Mouse (Mus musculus) thymus, postnatal 10 days (tissue): Measurements from ENCODE around the gene F5.

Experiments used
- DNase-seq, 2 experiments: peaks; one replicate each; pipeline ENCODE4 v3.0.0; 2021; ENCODE audit warnings: low spot score in 2 of 2

F5 gene

DNA sequence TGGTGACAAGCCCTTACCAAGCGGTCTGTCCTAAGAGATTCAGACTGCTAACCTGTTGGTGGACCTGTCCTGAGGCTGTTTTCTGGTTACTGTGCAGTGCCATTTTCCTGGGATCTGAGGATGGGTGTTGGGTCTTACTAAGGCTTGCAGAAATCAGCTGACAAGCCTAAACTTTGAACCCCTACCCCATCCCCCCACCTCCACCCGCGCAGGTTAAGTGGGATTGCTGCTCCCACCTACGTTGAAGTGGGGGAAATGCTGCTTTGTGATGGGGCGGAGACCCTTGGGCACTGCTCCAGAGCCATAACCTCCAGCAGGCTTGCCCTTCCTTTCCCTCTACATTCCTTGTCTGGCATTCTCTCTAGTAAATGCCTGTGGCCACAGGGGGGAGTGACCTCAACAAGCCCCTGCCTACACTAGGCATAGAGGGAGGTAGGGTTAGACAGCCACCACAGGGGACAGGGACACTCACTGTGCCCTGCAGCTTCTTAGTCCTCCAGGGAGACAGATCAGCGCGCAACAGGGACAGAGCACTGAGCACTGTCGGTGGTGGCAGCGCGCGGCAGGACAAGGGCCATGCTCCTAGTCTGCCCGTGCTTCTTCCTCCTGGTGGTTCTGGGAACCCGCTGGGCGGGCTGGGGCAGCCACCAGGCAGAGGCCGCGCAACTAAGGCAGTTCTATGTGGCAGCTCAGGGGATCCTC, at the start of gene F5:
Gene F5 (plus strand): TSS at position 452 of the 702 bp plus-strand sequence.
- no peak for DNase-seq

DNA sequence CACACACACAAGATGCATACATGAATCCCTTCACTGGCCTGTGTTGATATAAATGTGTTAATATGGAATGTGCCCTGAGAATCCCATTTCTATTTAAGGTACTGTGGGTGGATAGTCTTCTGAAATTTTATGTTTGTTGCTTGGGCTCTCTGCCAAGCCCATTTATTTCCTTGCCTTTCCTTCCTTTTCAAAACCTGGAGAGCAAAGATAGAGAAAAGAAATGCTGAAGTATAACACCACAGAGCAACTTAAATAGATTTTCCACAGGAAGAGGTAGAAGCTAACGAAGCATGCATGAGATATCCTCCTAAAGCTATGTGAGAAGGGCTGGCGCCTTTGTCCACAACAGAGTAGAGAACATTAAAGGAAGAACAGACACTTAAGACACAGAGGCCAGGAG, 41.9 kb upstream of the F5 start:
- DNase-seq: no peak

DNA sequence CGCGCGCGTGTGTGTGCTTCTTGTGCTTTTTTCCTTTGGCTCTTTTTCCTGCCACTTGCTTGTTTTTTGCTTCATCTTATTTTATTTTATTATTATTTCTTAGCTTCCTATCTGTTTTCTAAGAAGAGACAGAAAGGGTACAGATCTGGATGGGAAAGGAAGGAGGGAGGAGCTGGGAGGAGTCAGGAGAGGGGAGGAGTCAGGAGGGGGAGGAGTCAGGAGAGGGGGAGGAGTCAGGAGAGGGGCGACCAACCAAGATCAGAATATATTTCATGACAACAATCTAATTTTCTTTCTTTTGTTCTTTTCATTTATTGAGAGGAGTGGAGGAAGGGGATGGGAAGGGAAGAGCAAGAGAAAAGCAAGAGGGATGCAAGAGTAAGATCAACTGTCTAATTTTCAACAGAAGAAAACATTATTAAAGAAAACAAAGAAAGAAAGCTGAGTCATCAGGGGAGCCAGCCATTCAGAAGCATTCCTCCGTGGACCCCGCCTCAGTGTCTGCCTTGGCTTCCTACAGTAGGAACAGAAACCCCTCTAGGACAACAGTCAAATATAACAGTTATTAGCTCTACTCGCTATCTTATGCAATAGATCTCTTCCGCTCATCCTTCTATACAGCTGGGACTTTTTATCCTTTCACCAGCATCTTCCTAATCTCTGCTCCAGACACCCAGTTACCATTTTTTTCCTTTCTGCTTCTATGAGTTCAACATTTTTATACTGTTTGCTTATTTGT, 40.9 kb upstream of the F5 start:
- no peak for DNase-seq

DNA sequence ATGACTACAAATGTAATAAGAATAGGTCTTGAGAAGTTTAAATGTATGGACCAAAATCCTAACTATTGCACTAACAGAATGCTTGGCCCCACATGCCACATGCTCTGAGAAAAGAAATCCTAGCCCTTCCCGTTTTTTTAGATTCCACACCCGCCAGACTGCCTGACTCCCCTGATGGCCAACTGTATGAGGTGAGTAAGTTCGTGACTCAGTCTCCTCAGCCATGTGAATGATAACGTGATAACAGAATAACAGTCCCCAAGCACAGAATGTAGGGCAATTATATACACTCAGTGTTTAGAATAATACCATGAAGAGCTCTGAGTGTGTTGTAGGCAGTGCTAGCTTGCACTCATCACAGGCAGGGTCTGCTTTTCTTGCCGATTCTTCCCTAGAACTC, 37.4 kb upstream of the F5 start:
- DNase-seq: no peak

DNA sequence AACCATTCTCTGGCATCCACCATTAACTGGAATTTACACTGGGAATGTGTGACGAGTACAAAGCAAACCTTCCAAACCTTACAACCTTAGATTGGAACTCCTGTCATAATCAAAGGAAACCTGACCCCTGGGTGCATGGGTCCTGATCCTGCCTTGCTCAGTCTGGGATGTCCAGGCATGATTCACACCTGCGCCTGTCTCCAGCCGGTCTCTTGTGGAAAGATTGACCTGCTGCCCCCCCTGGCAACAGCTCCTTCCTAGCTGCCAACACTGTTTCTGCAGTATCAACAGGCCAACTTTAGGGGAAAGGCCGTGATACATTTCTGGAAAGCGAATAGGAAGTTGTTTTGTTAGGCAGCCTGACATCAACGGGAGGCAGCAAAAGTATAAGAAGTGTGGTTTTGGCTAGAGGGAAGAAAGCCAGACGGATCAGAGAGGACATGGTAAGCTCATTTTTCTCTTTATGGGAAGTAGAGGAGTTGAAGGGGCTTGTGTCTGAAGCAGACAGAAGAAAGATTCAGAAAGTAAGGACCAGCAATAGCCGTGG, 36.6 kb upstream of the F5 start, which contains the start of gene Selp:
Gene Selp (plus strand): TSS at position 318 of the 547 bp plus-strand sequence.
- no peak for DNase-seq

DNA sequence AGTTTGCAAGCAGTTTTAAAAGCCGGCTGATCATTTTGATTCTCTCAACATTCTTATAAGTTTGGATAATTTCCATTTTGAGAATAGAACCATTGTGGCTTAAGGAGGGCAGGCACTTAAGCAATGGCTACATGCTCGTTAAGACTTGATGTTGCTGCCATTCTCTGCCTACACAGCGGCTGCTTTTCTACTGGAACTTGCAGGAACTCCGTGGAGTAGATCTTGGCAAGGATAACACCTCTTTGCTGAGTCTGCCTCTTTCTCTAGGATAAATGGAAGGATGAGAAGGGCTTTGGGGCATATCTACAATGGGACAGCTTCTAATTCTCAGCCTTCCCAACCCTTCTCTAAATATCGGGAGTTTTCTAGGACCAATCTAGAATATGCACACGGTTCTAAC, 36.0 kb upstream of the F5 start:
- DNase-seq: no peak

DNA sequence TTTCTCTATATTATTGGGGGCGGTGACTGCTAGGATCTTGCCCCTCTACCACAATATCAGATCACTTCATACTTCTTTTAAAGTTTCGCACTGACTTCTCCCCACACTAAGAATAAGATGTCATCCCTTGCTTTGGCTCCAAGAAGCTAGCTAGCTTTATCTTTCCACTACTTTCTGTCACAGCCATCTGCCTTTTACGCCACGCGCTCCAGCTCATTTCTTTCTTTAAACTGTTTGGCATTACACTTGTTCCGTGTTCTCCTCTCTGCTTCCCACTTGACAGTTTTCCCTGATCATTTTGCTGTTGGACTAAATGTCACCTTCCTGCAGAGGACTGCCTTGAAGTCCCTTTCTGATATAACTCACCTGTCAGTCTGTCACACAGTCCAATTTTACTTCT, 33.8 kb upstream of the F5 start:
- no peak for DNase-seq

DNA sequence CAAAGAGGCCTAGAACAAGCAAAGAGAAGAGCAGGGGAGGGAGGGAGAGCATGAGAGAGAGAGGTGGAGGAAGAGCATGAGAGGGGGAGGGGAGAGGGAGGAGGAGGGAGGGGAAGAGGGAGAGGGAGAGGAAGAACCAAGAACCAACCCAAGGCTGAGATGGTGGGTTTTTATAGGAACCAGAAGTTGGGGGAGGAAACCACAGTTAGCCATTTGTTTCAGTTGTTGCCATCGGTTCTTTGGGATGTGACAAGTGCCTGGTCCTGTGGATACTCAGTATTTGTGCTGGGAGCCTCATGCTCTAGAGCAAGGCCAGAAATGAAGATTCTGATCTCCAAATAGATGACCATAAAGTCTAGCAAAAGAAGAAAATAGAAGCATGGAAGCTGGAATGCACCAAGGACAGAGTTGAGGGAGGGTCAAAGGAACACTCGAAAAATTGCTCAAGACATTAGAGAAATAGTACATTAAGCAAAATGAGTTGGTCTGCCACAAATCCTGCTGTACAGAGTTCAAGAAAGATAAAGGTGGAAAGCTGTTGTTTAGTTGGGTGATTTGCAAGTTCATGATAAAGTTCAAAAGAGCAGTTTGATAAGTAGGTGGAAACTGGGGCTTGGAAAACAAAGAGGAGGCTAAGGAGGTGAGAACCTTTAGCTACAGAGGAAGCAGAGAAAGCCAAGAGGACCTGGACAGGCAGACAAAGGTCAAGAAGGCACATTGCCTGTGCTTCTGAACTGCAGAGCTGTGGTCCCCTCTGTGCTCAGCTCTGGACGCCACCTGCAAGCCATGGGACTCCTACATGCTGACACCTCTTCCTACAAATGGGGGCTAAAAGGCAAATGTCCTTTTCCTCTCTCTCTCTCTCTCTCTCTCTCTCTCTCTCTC, 31.5 kb upstream of the F5 start:
- no peak for DNase-seq

DNA sequence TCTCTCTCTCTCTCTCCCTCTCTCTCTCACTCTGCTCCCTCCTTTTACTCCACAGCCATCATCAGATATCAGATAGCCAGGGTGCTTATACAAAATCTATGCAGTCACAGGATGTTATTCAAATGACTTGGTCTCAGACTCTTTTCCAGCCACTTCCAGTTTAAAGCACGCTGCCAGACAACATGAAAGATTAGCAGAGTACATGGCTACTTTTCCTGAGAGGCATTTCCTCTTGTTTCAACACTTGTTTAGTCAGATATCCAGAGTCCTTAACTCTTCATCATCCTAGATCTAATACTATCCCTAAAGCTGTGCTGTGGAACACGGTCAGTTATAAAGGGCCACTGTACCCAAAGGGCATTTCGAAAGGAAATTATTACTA, 30.9 kb upstream of the F5 start:
- DNase-seq: no peak

DNA sequence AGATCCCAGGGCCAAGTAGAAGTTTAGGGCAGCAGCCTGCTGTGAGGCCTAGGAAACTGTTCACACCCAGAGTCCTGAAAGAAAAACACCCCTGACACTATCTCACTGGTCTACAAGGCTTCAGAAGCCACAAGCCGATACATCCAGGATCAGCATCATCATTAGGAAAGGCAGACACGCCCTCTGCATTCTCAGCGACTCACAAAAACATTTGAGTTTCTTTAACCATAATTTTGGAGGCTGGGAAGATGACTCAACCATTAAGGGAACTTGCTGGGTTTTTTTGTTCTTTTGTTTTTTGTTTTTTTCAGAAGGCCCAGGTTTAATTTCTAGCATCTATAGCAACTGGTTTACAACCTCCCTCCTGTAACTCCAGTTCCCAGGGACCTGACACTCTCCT, 27.8 kb upstream of the F5 start:
- no peak for DNase-seq

DNA sequence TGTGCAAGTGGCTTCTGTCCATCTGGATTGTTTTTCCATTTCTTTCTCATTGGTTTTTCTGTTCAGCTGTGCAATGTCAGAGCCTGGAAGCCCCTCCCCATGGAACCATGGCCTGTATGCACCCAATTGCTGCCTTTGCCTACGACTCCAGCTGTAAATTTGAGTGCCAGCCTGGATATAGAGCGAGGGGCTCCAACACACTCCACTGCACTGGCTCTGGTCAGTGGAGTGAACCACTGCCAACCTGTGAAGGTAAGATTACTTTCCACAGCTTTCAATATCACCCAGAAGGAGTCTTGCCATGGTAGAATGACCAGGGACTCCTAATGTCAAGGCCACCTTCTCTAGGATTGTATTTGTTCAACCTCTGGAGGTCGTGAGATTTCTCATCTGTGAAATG, 21.6 kb upstream of the F5 start:
- DNase-seq: no peak

DNA sequence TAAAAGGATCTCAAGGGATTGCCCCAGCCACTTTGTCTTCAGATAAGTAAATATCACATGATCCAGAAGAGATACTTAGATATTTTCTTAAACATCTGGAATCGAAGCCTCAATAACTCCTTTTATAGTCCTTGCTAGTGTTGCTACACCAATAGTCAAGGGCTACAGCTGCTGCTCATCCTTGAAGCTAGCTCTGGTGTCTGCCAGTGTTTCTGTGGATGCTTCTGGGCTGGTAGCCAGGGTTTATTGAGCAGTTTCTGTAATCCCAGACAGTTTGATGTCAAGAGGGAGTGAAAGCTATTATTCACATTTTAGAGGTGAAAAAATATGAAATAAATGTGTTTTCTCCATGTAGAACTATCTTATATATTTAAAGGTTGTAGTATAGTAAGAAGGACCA, 19.0 kb upstream of the F5 start:
- DNase-seq: no peak

DNA sequence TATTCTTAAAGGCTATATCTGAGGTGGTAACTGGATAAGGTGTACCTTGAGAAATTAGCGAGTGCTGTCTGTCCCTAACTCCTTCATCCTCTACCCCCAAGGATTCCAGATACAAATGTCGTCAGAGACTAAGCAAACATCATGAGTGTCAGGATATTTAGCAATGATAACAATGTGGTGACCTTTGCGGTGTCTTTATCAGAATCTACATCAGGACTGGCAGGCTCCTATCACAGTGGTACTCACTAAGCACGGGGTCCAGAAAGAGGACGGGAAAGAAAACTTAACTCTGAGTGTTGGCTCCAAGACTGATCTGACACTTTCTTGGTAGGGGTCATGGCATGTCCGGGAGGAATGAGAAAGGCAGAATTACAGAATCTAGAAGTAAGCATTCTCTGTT, 17.5 kb upstream of the F5 start:
- DNase-seq: no peak

DNA sequence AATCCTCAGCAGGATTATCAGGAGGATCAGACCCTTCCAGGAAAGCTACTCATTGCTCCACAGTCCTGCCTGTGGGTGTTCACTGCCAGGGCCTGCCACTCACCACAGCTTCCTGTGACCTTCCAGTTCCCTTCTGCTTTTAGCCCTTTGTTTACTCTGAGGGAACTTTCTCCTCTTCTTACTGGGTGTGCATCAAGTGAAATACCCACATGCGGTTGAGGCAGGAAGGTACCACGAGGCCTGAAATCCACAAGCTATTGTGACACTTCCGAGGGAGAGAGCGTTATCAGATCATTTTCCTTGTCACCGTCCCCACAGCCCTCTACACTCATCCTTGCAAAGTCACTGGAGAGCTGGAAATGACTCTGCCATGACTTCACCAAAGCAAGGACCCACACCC, 16.3 kb upstream of the F5 start:
- DNase-seq: peak in 1 of 2 experiments; percentile 20

DNA sequence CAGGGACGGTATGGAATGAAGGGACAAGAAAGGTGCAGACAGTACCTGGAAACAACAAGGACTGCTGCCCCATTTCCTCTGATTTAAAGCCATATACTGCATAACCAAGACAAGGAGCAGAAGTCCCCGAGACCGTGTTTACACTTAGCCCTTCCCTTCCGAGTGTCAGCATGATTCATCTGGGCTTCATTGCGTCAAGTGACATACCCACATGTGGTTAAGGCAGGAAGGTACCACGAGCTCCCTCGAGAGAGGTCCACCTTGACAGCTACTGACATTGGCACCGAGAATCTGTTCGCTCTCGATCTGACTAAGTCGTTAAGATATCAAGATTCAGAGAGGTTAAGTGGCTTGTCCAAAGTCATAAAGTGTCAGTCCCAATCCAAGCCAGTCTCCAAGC, 15.7 kb upstream of the F5 start:
- peak; percentile 5 to 17 for DNase-seq

DNA sequence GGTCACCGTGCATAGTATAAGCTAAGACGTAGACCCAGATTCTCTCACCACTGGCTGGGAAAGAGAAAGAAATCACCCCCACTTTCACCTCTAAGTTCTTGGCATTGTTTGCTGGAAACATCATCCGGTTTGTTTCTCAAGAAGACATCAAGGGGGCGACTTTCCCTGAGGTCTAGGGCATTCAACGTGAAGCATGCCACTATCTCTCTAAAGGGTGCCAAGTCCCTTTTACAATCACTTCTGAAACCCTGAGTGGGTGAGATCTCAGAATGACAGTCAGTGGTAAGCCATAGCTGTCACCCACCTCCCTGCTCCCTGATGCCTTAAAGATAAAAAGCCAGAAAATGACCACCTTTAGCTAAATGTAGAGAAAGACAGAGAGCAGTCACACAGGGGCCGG, 15.0 kb upstream of the F5 start:
- DNase-seq: no peak

DNA sequence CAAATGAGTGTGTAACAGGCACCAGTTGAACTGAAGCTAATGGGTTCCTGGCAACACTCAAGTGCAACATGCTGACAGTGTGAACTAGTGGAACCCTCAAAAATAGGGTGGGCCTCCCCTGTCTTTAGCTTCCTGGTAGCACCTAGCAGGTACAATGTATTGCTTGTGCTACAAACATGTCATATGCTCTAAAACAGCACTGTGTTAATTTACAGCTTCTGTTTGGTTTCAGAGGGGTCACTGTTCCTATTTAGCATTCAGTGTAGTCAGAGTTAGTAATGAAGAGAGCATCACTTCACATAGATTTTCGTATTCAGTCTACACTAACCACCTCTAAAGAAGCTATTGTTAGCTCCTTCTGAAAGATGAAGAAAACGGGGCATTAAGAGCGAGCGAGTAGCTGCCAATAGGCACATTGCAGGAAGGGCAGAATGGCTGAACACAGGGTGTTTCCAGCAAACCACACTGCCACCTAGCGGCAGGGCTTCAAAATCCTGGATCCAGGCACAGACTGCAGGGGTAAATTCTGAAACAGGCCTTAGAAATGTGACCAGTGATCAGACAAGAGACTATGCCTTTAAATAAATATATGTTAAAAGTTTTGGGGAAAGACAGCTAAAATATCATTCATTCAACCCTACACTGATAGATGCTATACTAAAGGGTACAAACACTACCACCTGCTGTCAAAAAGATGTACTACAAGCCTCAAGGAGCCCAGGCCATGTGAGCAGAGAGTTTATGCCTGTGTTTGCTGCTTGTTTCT, 13.1 kb upstream of the F5 start:
- DNase-seq: peak; percentile 75 to 91

DNA sequence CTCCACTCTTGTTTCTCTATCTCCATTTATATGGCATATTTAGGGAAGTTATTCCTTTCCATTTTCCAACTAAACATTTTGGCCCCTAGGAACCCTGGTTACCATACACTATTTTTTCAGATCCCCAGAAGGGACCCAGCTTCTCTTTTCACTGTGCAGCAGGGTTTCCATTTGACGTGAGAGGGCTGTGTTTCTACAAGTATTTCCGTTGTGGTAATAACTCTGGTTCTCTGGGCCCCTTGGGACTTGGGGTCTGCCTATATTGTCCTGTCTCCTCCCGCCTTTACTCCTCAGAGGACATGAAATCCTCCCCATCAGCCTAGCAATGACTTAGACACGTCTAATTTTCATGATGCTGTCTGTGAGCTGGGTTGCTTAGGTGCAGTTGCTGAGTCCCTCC, 12.2 kb upstream of the F5 start:
- DNase-seq: no peak

DNA sequence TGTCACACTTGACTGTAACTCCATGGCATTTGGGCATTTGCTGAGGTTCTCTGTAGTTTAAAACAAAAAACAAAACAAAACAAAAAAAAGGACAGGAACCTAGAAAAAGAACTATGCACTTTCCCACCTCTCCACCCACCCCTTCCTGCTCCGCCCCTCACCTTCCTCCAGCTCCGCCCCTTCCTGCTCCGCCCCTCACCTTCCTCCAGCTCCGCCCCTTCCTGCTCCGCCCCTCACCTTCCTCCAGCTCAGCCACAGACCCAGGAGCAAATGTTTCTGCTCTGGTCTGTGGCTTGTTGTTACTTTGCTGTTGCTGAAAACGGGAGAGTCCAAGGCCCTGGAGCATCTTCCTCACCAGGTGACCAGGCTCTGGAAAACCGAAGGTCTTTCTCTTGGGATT, 2.6 kb upstream of the F5 start:
- peak; percentile 23 for DNase-seq

DNA sequence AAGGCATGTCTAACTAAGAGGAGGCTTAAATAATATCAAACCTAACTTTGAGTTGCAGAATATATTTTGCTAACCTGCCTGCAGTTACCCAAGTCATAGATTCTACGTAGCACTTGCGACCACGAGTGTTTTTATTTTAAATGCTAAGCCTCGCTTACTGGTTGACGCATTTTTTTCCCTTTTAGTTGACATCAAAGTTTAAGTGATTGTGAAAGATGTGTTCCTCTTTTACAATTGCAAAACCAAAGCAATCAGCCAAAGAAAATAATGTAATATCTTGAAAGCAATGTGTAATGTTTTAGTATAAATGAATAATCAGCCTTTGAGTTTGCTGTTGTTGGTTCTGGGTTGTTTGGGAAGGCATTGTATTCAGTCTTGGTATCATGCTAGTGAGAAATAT, 1.2 kb downstream of the F5 start:
- no peak for DNase-seq

DNA sequence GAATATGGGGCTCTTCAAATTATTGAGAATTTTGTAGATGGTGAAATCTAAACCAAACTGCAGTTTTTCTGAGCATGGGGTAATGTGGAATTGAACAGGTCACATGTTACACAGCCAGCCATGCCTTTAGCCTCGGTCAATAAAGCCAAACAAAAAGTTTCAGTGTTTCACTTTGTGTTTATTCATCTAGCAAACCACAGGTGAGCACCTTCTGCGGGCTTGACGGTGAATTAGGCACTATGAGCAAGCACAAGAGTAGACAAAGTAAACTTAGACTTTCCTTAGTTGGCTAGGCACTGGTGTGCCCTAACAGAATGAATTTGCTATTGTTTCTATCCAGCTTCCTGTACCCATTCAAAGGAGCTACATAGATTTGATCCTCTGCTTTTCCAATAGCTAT, 3.3 kb downstream of the F5 start:
- no peak for DNase-seq

DNA sequence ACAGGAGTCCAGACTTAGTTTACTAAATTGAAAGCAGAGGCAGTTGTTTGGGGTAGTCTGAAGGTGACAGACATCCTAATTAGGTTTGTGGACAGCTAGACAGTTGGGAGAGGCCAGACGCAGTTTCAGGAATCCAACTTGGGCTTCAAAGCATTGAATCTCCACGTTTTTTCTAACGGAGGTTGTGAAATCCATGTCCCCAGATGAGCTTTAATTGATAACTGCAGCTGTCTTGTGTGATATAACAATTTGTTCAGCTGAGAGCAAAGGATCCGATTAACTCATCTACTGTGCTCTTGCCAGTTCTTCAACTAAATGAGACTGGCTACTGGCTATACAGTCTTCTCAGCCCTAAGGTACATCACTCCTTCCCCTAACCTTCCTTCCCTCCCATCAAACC, 6.9 kb downstream of the F5 start:
- no peak for DNase-seq
